Mouse (Mus musculus): ENCODE data around the gene Dhfr. TPM values are rescaled to one million over a fixed set of nuclear protein-coding genes. Genes with fewer than 3 reads are reported as not detected.

Dhfr gene
- total RNA-seq, 2 experiments from 2014 or later, result 1.6 to 1.7 TPM

DNA sequence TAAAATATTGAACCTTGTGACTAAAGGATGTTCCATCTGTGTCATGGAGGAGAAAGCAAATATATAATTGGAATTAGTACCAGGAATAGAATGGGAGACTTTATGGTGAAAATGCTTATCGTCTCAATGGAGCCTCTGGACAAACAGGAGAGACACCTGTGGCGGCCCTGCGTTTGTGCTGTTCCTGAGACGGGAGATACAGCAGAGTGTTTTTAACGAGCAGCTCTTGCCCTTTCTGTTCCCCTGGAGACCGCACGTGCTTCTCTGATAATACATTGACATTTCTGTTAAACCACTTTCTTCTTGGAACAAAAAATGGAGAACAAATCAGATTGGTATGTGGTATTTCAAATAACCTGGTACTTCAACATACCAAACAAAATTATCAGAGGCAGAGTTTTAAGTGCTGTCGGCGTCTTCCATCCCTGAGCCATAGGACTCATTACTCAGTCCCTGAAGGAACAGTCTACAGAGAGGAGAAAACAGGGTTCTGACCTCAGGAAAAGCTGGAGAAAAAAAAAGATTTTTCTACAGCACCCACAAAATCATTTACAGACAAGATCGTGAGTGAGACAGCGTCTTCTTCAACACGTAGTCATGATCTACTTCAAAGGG is 38.6 kb downstream of the Dhfr start:
- no peak for DNase-seq

DNA sequence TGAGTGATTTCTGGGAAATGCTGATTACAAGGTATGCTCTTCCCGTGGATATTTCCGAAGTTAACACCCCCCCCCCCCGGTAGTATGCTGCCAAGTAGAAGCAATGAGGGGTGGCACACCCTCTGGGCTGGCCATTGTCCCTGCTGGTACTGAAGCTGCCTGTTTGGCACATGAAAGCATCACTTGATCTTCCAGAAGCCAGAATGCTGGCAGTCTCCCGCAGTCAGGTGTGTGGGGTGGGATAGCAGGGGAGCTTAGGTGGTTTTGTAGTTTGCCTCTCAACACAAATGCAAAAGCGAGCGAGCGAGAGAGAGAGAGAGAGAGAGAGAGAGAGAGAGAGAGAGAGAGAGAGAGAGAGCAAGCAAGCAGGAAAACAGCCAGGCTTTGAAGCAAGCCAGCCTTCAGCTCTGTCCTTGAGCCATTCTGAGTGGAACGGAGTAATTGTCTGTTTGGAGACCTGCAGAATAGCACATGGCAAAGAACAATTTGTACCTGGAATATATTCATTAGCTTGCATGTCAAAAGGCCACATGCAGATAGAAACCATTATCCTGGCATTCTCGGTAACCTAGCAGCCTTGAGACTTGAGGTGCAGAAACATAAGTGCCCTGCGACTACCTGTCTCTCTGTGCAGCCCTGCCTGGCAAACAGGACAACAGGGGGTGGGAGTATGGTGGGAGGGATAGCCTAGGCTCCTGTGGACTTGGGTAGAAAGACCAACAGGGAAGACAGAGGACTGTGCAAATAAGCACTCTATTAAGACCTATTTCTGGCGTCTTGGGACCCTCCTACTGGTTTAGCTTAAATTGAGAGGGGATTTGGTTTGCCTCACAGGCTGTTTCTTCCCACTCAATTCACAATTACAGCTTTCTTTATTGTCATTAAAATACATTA is 44.2 kb downstream of the Dhfr start:
- no peak for DNase-seq

DNA sequence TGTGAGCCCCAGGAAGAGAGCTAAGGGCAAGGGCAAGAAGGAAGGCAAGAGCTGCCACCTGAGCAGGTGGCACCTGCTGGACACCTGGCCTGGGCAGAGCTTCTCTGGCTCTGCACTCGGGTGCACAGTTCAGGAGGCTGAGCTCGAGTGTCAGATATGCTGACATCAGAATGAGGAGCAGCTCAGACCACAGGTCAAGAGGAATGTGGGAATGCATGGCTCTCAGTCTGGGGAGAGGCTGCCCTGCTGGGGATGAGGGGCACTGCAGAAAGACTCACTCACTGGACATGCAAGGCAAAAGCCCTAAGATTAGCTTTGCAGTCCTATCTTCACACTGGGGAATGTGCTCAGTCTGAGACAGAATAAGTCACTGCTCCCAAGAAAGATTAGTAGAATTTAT is 47.5 kb downstream of the Dhfr start:
- no peak for DNase-seq

DNA sequence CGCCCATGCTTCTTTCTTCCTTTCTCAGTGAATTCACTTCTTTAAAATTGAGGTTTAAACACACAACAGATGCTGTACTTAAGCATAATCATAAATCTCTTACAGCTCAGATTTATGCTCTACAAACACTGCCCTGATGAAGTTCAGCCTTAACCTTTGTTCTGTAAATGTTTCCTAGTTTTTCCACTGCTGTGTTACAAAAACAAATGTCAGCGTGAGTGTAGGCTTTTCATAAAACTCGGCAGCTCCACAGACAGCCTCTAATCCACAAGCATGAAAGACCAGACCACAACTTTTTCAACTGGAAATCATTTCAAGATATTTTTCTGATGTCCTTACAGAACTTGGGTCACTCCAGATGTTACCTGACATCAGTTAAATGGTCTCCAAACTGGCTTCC is 49.0 kb downstream of the Dhfr start:
- no peak for DNase-seq

DNA sequence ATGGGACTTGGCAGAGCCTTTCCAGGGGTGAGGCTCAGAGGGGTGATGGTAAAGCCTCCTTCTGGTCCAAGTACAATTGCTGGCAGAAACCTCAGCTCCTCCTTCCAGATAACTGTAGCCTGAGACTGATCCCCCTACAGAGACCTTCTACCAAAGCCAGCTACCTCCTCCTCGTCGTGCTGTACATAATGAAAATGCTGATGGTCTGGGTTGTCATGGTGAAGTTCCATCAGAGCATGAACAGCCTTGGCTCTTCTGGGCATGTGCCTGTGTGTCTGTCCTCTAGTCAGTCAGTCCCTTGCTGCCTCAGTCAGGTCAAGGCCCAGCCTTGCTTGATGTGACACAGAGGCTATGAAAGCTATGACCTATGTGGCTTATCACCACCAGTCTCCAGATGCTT is 56.0 kb downstream of the Dhfr start:
- no peak for DNase-seq

DNA sequence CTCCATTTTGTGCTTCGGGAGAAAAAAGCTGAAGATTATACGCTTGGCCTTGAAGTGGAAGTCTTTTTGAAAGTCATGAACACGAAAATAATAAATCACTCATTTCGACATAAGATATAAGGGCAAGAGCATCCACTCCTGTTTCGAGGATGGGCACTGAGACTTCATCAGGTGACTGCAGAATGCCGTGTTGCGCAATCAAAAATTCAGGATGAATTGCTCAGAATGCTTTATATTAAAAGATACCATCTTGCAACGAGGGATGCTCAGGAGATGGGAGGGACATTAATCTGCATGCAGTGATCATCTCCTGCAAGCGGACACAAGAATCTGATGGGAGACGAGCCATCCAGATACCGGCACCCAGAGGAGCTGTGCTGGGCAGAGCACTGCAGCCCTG is 65.1 kb downstream of the Dhfr start:
- no peak for DNase-seq

GRCm38 (mm10) chr13:92423711-92424110 is 69.2 kb downstream of the Dhfr start:
- DNase-seq, result no peak

- peak; percentile 27 to 37 for DNase-seq
Measured at GRCm38 (mm10) chr13:92425758-92426264, 71.3 kb downstream of the Dhfr start, which contains the start of gene Ankrd34b. Gene Ankrd34b (plus strand): TSS chr13:92425896.

DNA sequence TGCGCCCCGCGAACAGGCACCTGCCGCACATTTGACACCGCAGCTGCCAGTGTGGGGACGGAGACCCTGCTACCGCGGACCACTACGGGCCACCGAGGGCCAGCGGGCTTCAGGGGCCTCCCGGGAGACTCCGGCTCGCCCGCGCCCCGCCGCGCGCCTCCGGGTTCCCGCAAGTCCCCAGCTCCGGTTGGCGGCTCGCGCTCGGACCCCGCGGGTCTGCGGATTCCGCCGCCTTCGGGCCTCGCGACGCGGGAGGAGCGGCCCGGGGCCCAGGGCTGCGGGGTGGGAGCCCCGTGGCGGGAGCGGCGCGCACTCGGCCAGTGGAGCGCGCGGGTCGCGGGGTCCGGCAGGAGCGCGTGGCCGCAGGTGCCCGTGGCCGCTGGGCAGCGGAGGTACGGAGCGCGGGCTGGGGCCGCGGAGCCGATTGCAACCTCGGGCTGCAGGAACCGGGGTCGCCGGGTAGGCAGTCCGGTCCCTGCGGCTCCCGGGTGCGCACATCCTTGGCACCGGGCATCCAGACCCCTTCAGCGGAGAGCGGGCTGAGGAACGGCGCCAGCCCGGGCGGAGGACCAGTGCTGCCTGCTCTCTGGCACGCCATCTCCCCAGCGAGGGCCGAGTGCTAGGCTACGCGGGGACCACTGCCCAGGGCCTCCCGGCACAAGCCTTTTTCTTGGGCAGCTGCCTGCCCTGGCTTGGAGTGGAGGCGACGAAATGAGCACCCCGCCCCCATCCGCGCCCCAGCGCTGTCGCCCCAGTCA is 71.9 kb downstream of the Dhfr start:
- DNase-seq, result peak; percentile 14 to 44

- no peak for DNase-seq
Measured at GRCm38 (mm10) chr13:92427351-92427855, 72.9 kb downstream of the Dhfr start.

Other genes with a start within 250 kb of the Dhfr start
- gene Rasgrf2, start 223.1 kb upstream of the Dhfr start, total RNA-seq (2021), result 100 to 1,000 TPM; 116 to 139 TPM
- not detected for gene Gm20379, start 48.7 kb upstream of the Dhfr start, total RNA-seq (2021)
- 10 to 100 TPM; 21.8 to 25.7 TPM for gene Msh3, start 277 bp downstream of the Dhfr start, total RNA-seq (2021)
- 10 to 100 TPM; 12.8 to 14.2 TPM for gene Ankrd34b, start 71.2 kb downstream of the Dhfr start, total RNA-seq (2021)
- 10 to 100 TPM in 1 of 2 experiments, 1 to 10 TPM in 1; 9.3 to 10.6 TPM for gene Fam151b, start 129.3 kb downstream of the Dhfr start, total RNA-seq (2021)
- 10 to 100 TPM; 17.4 to 18.7 TPM for gene Zfyve16, start 176.1 kb downstream of the Dhfr start, total RNA-seq (2021)
- not detected for gene Spz1, start 221.4 kb downstream of the Dhfr start, total RNA-seq (2021)

Data from layer of hippocampus, postnatal 36 days (tissue).